Mouse (Mus musculus) stomach, embryonic 16.5 days (tissue): ENCODE measurements around the gene Kmt2a. TPM values are rescaled to one million over a fixed set of nuclear protein-coding genes. Genes with fewer than 3 reads are reported as not detected.

Experiments used
- ATAC-seq: fragments of 200-750 bp; cut with Nextera tagmentation; 2 replicates; pipeline ENCODE4 v1.8.0; 2017; ENCODE audit warnings: moderate number of reproducible peaks, moderate TSS enrichment; ENCODE audit not compliant: insufficient read depth, low FRiP score
- H3K27ac ChIP-seq: fragments of 300-500 bp; sonication (generic); 2 replicates; pipeline ENCODE4 v1.5.1; 2014; ENCODE audit warnings: low read length
- H3K27me3 ChIP-seq: fragments of 300-500 bp; sonication (generic); 2 replicates; pipeline ENCODE4 v1.6.1; 2014; ENCODE audit warnings: low read length, control low read depth, mixed read lengths; ENCODE audit not compliant: control insufficient read depth, insufficient read depth
- H3K36me3 ChIP-seq: fragments of 300-500 bp; sonication (generic); 2 replicates; pipeline ENCODE4 v1.6.1; 2014; ENCODE audit warnings: low read length; ENCODE audit not compliant: control insufficient read depth, insufficient read depth
- H3K4me1 ChIP-seq: fragments of 300-500 bp; sonication (generic); 2 replicates; pipeline ENCODE4 v1.6.1; 2014; ENCODE audit warnings: low read length, control low read depth, mixed read lengths; ENCODE audit not compliant: control insufficient read depth, insufficient read depth
- H3K4me2 ChIP-seq: fragments of 300-500 bp; sonication (generic); 2 replicates; pipeline ENCODE4 v1.6.1; 2014; ENCODE audit warnings: low read depth, low read length, mixed read lengths
- H3K4me3 ChIP-seq: fragments of 300-500 bp; sonication (generic); replicated peaks from 2 replicates; pipeline ENCODE4 v1.5.1; 2014; ENCODE audit warnings: mild to moderate bottlenecking, low read length
- H3K9ac ChIP-seq: fragments of 300-500 bp; sonication (generic); 2 replicates; pipeline ENCODE4 v1.6.1; 2014; ENCODE audit warnings: low read length
- H3K9me3 ChIP-seq: fragments of 300-500 bp; sonication (generic); replicated peaks from 2 replicates; pipeline ENCODE4 v1.6.1; 2016; ENCODE audit warnings: low read length, control low read depth; ENCODE audit not compliant: control insufficient read depth
- WGBS: fragments of 180-500 bp; shearing (Covaris S2); extraction: QIAGEN DNeasy Blood & Tissue Kit; methylation state at CpG from one replicate; pipeline ENCODE4 v1.1.7; 2014; 5-methylcytosine and 5-hydroxymethylcytosine counted together
- polyA plus RNA-seq: library from polyadenylated mRNA; unstranded; fragments of >200 nt; fragmentation: Nextera tagmentation; extraction: Ambion mirVana; gene quantifications from 2 replicates; pipeline ENCODE4 v1.2.1, GENCODE M21; 2015

Kmt2a gene
- 7.1 and 8.8 TPM in 2 replicates for polyA plus RNA-seq

DNA sequence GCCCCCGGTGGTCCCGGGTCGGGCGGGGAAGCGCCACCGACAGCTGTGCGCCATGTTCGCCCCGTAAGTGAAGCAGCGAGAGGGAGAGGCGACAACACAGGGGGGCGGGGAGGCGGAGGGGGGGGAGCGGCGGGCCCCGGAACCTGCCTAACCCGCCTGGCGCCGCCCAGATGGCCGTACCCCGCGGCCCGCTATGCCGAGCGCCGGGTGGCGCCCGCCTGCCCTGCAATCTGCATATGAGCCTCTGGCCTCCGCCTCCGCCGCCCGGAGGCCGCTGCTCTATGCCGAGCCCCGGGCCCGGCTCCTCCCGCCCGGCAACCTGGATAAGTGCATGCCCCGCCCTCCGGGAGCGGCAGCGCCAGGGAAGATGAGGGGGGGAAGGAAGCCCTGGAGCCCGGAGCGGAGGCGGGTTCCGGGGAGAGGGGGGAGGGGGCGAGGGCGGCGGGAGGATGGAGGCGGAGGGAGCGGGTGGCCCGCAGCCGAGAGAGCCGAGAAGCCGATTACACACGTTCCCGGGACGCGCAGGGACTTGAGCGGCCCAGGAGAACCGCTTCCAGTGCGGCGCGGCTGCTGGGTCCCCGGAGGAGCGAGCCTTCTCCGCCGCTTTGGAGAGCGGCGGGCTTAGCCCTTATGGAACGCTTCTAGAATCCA lies at the start of gene Kmt2a:
Gene Kmt2a, minus strand, starts transcription at position 76 of the 651 bp plus-strand sequence.
- Histone ChIP-seq H3K4me2 (peak within 1 kb of the TSS; percentile 99), H3K4me3 (peak within 1 kb of the TSS; percentile 94), H3K9me3 (no peaks in the 10 kb centered on the region), H3K9ac (peak within 1 kb of the TSS; percentile 96), H3K27ac (peak within 1 kb of the TSS; percentile 98), H3K27me3 (no peaks in the 10 kb centered on the region), H3K4me1 (peaks cover 36% of the 10 kb centered on the region), H3K36me3 (no peaks in the 10 kb centered on the region)
- ATAC-seq = peak; percentile 88
- under 1% methylated on average over 68 of the region's 71 CpGs for WGBS

DNA sequence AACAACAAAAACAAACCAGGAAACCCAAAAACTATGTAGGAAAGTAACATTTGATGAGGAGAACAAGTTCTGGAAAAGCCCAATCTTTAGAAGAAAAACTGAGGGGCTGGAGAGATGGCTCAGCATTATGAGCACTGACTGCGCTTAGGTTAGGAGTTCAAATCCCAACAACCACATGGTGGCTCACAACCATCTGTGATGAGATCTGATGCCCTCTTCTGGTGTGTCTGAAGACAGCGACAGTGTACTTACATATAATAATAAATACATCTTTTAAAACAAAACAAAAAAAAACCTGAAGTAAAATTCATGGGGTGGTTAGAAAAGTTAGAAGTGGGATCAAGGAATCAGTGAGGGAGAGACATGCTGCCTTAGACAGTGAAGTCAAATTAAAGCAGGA lies 40.4 kb upstream of the Kmt2a start:
- 61% methylated on average over 2 of the region's 2 CpGs for WGBS
- Histone ChIP-seq H3K9ac (no peak overlapping the region), H3K27me3 (no peaks in the 10 kb centered on the region), H3K4me3 (peak overlapping the region; percentile 99), H3K9me3 (no peaks in the 10 kb centered on the region), H3K4me2 (peak overlapping the region; percentile 67), H3K27ac (peak overlapping the region; percentile 97), H3K36me3 (0 out of 2 replicates have a peak, but pooled peaks cover 3% of the 10 kb centered on the region), H3K4me1 (peaks cover 8% of the 10 kb centered on the region)
- ATAC-seq = no peak

DNA sequence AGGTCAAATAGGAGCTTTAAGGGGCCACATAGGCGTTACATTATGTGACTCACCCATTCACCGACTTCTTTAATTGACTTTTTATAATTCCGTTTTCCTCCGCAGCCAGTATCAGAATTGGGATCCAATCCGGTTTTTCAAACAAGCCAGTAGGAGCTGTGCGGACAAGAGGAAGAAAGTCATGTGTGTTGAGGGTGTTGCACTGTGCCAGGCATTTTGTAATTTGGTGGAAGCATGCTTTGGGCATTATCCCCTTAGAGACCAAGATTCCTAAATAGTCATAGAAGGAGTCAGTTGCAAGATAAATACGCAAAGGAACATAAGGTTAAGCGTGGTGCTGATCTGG lies 40.0 kb upstream of the Kmt2a start:
- H3K27me3 ChIP-seq = no peaks in the 10 kb centered on the region
- peak overlapping the region; percentile 67 for H3K4me2 ChIP-seq
- no peaks in the 10 kb centered on the region for H3K9me3 ChIP-seq
- peak; percentile 86 for ATAC-seq
- peaks cover 8% of the 10 kb centered on the region for H3K4me1 ChIP-seq
- H3K4me3 ChIP-seq = peak overlapping the region; percentile 99
- peak overlapping the region; percentile 97 for H3K27ac ChIP-seq
- WGBS = under 1% methylated on average over 8 of the region's 8 CpGs
- H3K9ac ChIP-seq = peak overlapping the region; percentile 96
- H3K36me3 ChIP-seq = 0 out of 2 replicates have a peak, but pooled peaks cover 3% of the 10 kb centered on the region

DNA sequence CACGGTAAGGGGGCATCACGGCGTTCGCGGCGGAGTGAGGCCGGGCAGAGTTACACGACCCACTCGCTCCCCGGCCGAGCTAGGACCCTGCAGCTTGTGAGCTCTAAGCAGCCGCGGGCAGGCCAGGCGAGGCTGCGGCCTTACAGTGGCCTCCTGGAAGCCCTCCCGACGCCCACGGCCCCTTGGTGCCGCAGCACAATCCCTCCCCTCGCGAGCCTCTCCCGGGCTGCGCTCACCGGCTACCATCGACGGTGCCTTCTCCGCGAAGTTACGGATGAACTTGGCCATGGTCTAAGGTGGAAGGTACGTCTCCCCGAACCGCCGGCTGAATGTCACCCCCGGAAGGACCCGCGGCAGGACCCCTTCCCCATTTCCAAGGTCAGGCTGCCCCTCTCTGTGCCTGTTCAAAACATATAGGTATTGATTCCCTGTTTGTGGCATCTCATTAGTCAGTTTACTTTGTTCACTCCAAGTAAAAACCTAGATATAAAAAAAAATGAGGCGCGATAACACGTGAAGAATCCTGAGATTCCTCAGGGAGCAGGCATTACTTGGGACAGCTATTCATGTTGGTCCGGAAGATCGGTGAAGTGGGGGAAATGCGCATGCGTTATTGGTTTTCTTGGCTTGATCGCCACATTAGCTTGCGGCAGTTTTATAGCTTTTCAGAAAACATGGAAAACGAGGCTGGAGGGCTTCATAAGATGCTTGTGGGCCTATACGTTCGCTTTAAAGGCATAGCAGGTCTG lies 39.5 kb upstream of the Kmt2a start, which contains the start of gene Atp5l:
Gene Atp5l, minus strand, starts transcription at position 369 of the 749 bp plus-strand sequence.
- H3K36me3 ChIP-seq = no peaks in the 10 kb centered on the region
- H3K9ac ChIP-seq = peak within 1 kb of the TSS; percentile 96
- H3K27me3 ChIP-seq = no peaks in the 10 kb centered on the region
- peak within 1 kb of the TSS; percentile 97 for H3K27ac ChIP-seq
- H3K4me1 ChIP-seq = peaks cover 10% of the 10 kb centered on the region
- ATAC-seq = peak; percentile 89
- WGBS = 0% methylated on average over 48 of the region's 48 CpGs
- no peaks in the 10 kb centered on the region for H3K9me3 ChIP-seq
- peak within 1 kb of the TSS; percentile 99 for H3K4me3 ChIP-seq
- peak within 1 kb of the TSS; percentile 68 for H3K4me2 ChIP-seq

DNA sequence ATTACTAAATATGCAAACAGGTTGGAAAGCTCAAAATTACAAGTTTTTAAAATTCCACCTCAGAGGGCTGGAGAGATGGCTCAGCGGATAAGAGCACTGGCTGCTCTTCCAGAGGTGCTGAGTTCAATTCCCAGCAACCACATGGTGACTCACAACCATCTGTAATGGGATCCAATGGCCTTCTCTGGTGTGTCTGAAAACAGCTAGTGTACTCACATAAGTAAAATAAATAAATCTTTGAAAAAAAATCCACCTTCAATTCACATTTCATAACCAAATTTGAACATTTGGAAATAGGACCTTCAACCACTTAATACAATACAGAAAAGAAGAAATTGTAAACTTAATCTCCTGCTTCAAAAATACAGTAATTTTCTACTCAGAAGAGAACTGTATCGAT lies 38.5 kb upstream of the Kmt2a start:
- Histone ChIP-seq H3K27ac (no peak overlapping the region), H3K9ac (peak overlapping the region; percentile 96), H3K4me2 (peak overlapping the region; percentile 68), H3K4me3 (peak overlapping the region; percentile 99), H3K27me3 (no peaks in the 10 kb centered on the region), H3K4me1 (peaks cover 18% of the 10 kb centered on the region), H3K9me3 (no peaks in the 10 kb centered on the region), H3K36me3 (no peaks in the 10 kb centered on the region)
- 27% methylated on average over 2 of the region's 2 CpGs for WGBS
- no peak for ATAC-seq

DNA sequence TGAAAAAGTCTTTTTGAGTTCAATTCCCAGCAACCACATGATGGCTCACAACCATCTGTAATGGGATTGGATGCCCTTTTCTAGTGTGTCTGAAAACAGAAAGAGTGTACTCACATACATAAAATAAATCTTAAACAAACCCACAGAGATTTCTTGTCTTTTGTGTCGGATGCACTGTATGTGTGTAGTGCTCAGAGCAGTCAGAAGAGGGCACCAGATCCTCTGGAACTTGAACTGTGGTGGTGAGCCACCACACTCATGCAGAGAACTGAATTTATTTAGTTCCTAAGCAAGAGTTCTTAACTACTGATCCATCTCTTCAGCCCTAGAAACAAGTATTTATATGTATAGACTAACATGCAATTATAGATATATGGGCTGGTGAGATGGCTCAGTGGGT lies 35.1 kb upstream of the Kmt2a start:
- Histone ChIP-seq H3K27ac (no peak overlapping the region), H3K9me3 (no peaks in the 10 kb centered on the region), H3K36me3 (no peaks in the 10 kb centered on the region), H3K4me3 (no peak overlapping the region), H3K4me2 (no peak overlapping the region), H3K4me1 (peaks cover 19% of the 10 kb centered on the region), H3K27me3 (no peaks in the 10 kb centered on the region), H3K9ac (no peak overlapping the region)
- no peak for ATAC-seq
- WGBS = 33% methylated on average over 1 of the region's 1 CpGs

DNA sequence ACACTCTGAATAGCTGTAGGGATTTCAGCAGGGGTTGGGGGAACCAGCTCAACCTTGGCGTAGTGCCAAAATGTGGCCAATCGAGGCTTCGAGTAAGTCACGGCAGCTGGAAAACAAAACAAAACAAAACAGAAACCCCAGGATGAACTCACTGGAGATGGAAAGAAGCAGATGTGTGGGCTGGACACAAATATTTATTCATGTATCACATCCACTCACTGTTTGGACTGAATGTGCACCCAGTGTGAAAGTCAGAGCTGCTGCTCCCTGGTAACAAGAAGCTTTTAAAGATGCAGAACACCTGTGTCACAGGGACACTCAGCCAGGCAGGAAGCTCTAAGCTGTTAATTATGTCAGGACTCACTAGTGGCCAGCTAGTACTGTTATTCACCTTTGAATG lies 33.6 kb upstream of the Kmt2a start:
- Histone ChIP-seq H3K9me3 (no peaks in the 10 kb centered on the region), H3K9ac (no peak overlapping the region), H3K4me1 (peaks cover 19% of the 10 kb centered on the region), H3K36me3 (peaks cover 11% of the 10 kb centered on the region), H3K27me3 (no peaks in the 10 kb centered on the region), H3K27ac (no peak overlapping the region), H3K4me3 (no peak overlapping the region), H3K4me2 (no peak overlapping the region)
- 27% methylated on average over 4 of the region's 4 CpGs for WGBS
- no peak; the same call in 1 of the 2 replicates for ATAC-seq

DNA sequence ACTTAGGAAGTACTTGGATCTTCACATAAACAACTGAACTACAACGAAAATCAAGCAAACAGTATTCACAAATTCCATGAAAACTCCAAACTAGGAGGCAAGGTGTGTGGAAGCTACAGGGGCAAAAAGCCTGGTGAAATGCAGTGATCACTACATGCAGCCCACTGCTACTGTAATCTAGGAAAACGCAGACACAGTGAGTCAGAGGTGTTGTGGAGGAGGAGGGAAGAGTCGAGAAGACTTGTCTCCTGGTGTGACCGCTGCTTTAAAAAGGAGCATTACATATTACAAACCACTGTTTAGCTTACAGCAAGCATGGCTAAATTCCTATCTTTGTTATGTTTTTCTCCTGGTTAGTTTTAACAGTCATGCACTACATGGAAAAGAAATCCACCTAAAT lies 30.3 kb upstream of the Kmt2a start:
- ATAC-seq = no peak
- 93% methylated on average over 4 of the region's 4 CpGs for WGBS

DNA sequence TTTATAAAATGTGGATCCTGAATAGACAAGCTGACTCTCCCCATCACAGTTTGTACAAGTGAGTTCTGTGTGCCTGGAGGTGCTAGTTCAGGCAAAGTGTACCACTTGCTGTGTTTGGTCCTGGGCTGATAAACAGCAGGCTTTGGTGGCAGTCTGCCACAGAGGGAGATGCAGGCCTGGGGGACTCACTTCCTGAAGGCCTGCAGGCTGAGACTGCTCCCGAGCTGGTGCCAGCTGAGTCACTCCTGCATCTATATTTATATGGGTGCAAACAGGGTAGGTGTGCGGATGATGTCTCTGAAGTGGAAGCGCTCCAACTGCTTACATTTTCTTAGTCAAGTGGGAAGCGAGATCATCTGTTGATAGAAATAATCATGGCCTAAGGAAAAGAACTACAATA lies 24.5 kb upstream of the Kmt2a start:
- Histone ChIP-seq H3K4me2 (no peak overlapping the region), H3K27me3 (no peaks in the 10 kb centered on the region), H3K4me3 (no peak overlapping the region), H3K9ac (no peak overlapping the region), H3K4me1 (0 out of 2 replicates have a peak, but pooled peaks cover 4% of the 10 kb centered on the region), H3K27ac (no peak overlapping the region), H3K36me3 (peaks cover 6% of the 10 kb centered on the region), H3K9me3 (no peaks in the 10 kb centered on the region)
- no peak for ATAC-seq
- WGBS = 63% methylated on average over 4 of the region's 4 CpGs

More for the DNA sequence above, 30.3 kb upstream of the Kmt2a start:
- H3K36me3 ChIP-seq = peaks cover 11% of the 10 kb centered on the region
- no peak overlapping the region for H3K9ac ChIP-seq
- H3K9me3 ChIP-seq = no peaks in the 10 kb centered on the region
- no peak overlapping the region for H3K27ac ChIP-seq
- H3K4me2 ChIP-seq = no peak overlapping the region
- peaks cover 10% of the 10 kb centered on the region for H3K4me1 ChIP-seq
- H3K27me3 ChIP-seq = no peaks in the 10 kb centered on the region
- no peak overlapping the region for H3K4me3 ChIP-seq
